Mouse (Mus musculus): ENCODE results near the gene Dbndd2. TPM values are rescaled to one million over a fixed set of nuclear protein-coding genes. Genes with fewer than 3 reads are reported as not detected.

The Dbndd2 gene
- total RNA-seq, 2 experiments from 2014 or later: 58.9 to 61.0 TPM

- peak; percentile 80 to 86 for DNase-seq (ENCODE audit: low spot score in 2 of 2)
Observed at GRCm38 (mm10) chr2:164531169-164531568, 45.3 kb downstream of the Dbndd2 start.

- DNase-seq (ENCODE audit: low spot score in 2 of 2): no peak
Observed at GRCm38 (mm10) chr2:164534315-164534714, 48.4 kb downstream of the Dbndd2 start.

DNA sequence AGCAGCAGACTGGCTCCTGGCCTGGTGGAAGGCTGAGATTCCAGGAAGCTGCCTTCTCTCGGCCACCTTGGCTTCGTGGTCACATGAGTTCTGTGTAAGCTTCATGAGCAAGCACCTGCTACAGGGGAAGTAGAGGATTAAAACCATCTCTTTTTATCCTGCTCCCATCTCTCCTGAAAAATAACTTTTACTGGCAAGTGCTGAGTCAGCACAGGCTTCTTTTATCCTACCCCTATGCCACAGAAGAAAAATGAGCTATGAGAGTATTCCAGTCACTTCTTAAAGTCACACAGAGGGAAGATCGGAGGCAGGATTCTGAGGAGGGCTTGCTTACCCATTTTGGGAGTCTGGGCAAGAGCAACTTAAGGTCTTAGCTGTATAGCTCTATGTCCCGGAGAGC, 51.1 kb downstream of the Dbndd2 start:
- no peak for DNase-seq (ENCODE audit: low spot score in 2 of 2)

GRCm38 (mm10) chr2:164540652-164541427, 54.9 kb downstream of the Dbndd2 start:
- DNase-seq (ENCODE audit: low spot score in 2 of 2): no peak

- DNase-seq (ENCODE audit: low spot score in 2 of 2): no peak
Observed at GRCm38 (mm10) chr2:164542132-164542531, 56.2 kb downstream of the Dbndd2 start.

- DNase-seq (ENCODE audit: low spot score in 2 of 2): no peak
Observed at GRCm38 (mm10) chr2:164542598-164542997, 56.7 kb downstream of the Dbndd2 start.

Other genes with a start within 250 kb of the Dbndd2 start
- gene Svs2, start 247.6 kb upstream of the Dbndd2 start, total RNA-seq (2021): not detected
- gene Svs3b, start 229.5 kb upstream of the Dbndd2 start, total RNA-seq (2021): not detected
- gene Svs4, start 207.6 kb upstream of the Dbndd2 start, total RNA-seq (2021): not detected
- not detected for gene Svs3a, start 196.8 kb upstream of the Dbndd2 start, total RNA-seq (2021)
- not detected for gene Svs6, start 169.4 kb upstream of the Dbndd2 start, total RNA-seq (2021)
- gene Svs5, start 153.4 kb upstream of the Dbndd2 start, total RNA-seq (2021): not detected
- gene Slpi, start 97.0 kb upstream of the Dbndd2 start, total RNA-seq (2021): 1 to 10 TPM; 1.0 to 1.4 TPM
- gene Rbpjl, start 83.0 kb upstream of the Dbndd2 start, total RNA-seq (2021): under 1 TPM; 0.38 to 0.48 TPM
- 10 to 100 TPM; 20.4 to 25.9 TPM for gene Matn4, start 80.9 kb upstream of the Dbndd2 start, total RNA-seq (2021)
- 10 to 100 TPM; 74.2 to 83.4 TPM for gene Sdc4, start 42.2 kb upstream of the Dbndd2 start, total RNA-seq (2021)
- gene Sys1, start 29.1 kb upstream of the Dbndd2 start, total RNA-seq (2021): 10 to 100 TPM; 43.9 to 45.8 TPM
- gene Gm20458, start 25.1 kb upstream of the Dbndd2 start, total RNA-seq (2021): 10 to 100 TPM in 1 of 2 experiments, 1 to 10 TPM in 1; 4.1 to 17.9 TPM
- gene Trp53tg5, start 12.4 kb upstream of the Dbndd2 start, total RNA-seq (2021): not detected
- gene Pigt, start 11.4 kb downstream of the Dbndd2 start, total RNA-seq (2021): 100 to 1,000 TPM; 106 to 109 TPM
- gene Wfdc2, start 76.3 kb downstream of the Dbndd2 start, total RNA-seq (2021): under 1 TPM in 1 of 2 experiments, not detected in 1; 0.73 TPM
- gene Spint3, start 87.4 kb downstream of the Dbndd2 start, total RNA-seq (2021): not detected
- gene Wfdc6a, start 99.3 kb downstream of the Dbndd2 start, total RNA-seq (2021): 1 to 10 TPM in 1 of 2 experiments, under 1 TPM in 1; 0.78 to 2.2 TPM
- gene Eppin, start 107.5 kb downstream of the Dbndd2 start, total RNA-seq (2021): not detected
- not detected for gene Wfdc6b, start 127.4 kb downstream of the Dbndd2 start, total RNA-seq (2021)
- not detected for gene Wfdc8, start 127.5 kb downstream of the Dbndd2 start, total RNA-seq (2021)
- gene Wfdc16, start 152.7 kb downstream of the Dbndd2 start, total RNA-seq (2021): not detected
- not detected for gene Wfdc10, start 169.9 kb downstream of the Dbndd2 start, total RNA-seq (2021)
- gene Wfdc9, start 170.5 kb downstream of the Dbndd2 start, total RNA-seq (2021): not detected
- not detected for gene Wfdc11, start 188.0 kb downstream of the Dbndd2 start, total RNA-seq (2021)
- gene Wfdc13, start 199.0 kb downstream of the Dbndd2 start, total RNA-seq (2021): not detected
- not detected for gene Spint4, start 212.4 kb downstream of the Dbndd2 start, total RNA-seq (2021)
- not detected for gene Spint5, start 229.2 kb downstream of the Dbndd2 start, total RNA-seq (2021)